Mouse (Mus musculus): ENCODE measurements around the gene Zbtb38. TPM values are rescaled to one million over a fixed set of nuclear protein-coding genes. Genes with fewer than 3 reads are reported as not detected.

Gene Zbtb38
- polyA plus RNA-seq, 1 experiment from 2014 or later, result 34.2 TPM

DNA sequence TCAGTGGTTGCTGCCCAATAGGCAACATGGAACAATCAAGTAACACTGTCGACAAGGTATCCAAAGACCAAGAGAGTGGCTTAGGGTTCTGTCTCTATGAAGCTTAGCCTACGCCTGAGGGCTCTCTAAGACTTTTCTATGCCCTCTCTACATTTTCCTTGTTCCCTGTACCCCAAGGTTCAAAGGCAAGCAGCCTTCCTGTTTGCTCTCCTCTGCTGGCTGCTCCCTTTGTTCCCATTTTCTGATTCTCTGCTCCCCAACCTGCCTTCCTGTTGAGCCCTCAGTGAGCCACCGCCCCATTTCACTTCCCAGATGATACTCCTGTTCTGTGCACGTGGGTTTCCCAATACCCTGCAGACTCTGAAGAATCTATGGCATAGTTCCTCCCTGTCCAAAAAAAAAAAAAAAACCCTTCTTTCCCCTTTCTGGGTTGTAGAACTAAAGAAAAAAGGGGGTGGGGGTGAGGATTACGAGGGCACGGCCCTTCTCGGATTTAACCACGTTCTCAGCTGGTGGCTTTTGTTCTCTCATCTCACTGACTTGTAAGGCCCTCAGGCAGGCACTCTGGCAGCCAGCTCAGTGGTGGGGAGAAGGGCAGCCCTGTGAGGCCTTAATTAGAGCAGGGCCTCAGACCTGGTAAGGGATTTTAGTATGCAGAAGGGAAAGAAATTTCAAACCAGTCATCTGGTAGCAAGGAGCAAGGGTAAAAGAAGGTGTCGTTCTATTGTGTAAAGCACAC lies 26.9 kb downstream of the Zbtb38 start:
- Histone ChIP-seq H3K27ac (replicated peaks in 1 of 2; ENCODE audit: control insufficient read depth in 1 of 2, insufficient read depth in 1 of 2, low read depth in 2 of 2, low read length in 2 of 2) (peak overlapping the region; percentile 14 to 71; a peak in 1 of 4 replicates), H3K9me3 (ENCODE audit: control insufficient read depth, low read length) (no peaks in the 10 kb centered on the region), H3K4me2 (ENCODE audit: low read length) (no peak overlapping the region), H3K9ac (ENCODE audit: low read length) (0 out of 2 replicates have a peak overlapping the region, but pooled peaks have one; percentile 31), H3K4me3 (ENCODE audit: control insufficient read depth in 1 of 2, insufficient read depth in 1 of 2, low read depth in 1 of 2, low read length in 2 of 2) (no peak overlapping the region), H3K4me1 (ENCODE audit: control insufficient read depth in 2 of 2, insufficient read depth in 2 of 2, low read length in 2 of 2) (peaks cover 35 to 49% of the 10 kb centered on the region in 2 experiments), H3K36me3 (ENCODE audit: control insufficient read depth, insufficient read depth, low read length) (0 out of 2 replicates have a peak, but pooled peaks cover 4% of the 10 kb centered on the region), H3K27me3 (ENCODE audit: control insufficient read depth, insufficient read depth, low read length) (no peaks in the 10 kb centered on the region)
- 46% methylated on average over 9 of the region's 9 CpGs for WGBS
- no peak for ATAC-seq (ENCODE audit: insufficient number of reproducible peaks, insufficient read depth, low FRiP score, low read depth)

DNA sequence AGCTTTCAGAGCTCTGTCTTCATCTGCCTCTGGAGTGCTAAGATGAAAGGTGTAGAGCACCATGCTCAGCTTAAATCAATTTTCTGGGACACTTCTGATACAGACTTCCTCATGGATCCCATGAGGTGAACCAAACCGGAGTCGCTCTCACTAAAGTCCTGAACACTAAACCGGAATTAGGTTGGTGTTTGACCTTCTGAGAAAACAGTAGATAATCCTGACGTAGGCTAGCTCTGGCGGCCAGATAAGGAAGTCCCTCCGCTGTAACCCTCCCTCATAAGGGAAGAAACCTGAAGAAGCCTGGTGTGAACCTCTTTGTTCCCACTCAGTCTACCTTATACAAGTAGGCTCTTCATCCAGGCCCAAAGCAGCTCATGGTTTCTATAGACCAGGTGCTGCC lies 29.0 kb downstream of the Zbtb38 start:
- Histone ChIP-seq H3K9me3 (ENCODE audit: control insufficient read depth, low read length) (no peaks in the 10 kb centered on the region), H3K36me3 (ENCODE audit: control insufficient read depth, insufficient read depth, low read length) (0 out of 2 replicates have a peak, but pooled peaks cover 4% of the 10 kb centered on the region), H3K9ac (ENCODE audit: low read length) (no peak overlapping the region), H3K4me2 (ENCODE audit: low read length) (no peak overlapping the region), H3K27me3 (ENCODE audit: control insufficient read depth, insufficient read depth, low read length) (no peaks in the 10 kb centered on the region), H3K4me1 (ENCODE audit: control insufficient read depth in 2 of 2, insufficient read depth in 2 of 2, low read length in 2 of 2) (peaks cover 31 to 56% of the 10 kb centered on the region in 2 experiments), H3K27ac (replicated peaks in 1 of 2; ENCODE audit: control insufficient read depth in 1 of 2, insufficient read depth in 1 of 2, low read depth in 2 of 2, low read length in 2 of 2) (no peak overlapping the region), H3K4me3 (ENCODE audit: control insufficient read depth in 1 of 2, insufficient read depth in 1 of 2, low read depth in 1 of 2, low read length in 2 of 2) (no peak overlapping the region)
- 51% methylated on average over 6 of the region's 6 CpGs for WGBS
- no peak for ATAC-seq (ENCODE audit: insufficient number of reproducible peaks, insufficient read depth, low FRiP score, low read depth)

- Histone ChIP-seq H3K27me3 (ENCODE audit: control insufficient read depth, insufficient read depth, low read length) (no peaks in the 10 kb centered on the region), H3K4me1 (ENCODE audit: control insufficient read depth in 2 of 2, insufficient read depth in 2 of 2, low read length in 2 of 2) (peaks cover 16 to 42% of the 10 kb centered on the region in 2 experiments), H3K27ac (replicated peaks in 1 of 2; ENCODE audit: control insufficient read depth in 1 of 2, insufficient read depth in 1 of 2, low read depth in 2 of 2, low read length in 2 of 2) (peak overlapping the region; percentile 14 to 98; a peak in 3 of 4 replicates), H3K9ac (ENCODE audit: low read length) (0 out of 2 replicates have a peak overlapping the region, but pooled peaks have one; percentile 98), H3K36me3 (ENCODE audit: control insufficient read depth, insufficient read depth, low read length) (peaks cover 24% of the 10 kb centered on the region), H3K9me3 (ENCODE audit: control insufficient read depth, low read length) (no peaks in the 10 kb centered on the region), H3K4me2 (ENCODE audit: low read length) (peak overlapping the region; percentile 72; the same call in 1 of the 2 replicates), H3K4me3 (ENCODE audit: control insufficient read depth in 1 of 2, insufficient read depth in 1 of 2, low read depth in 1 of 2, low read length in 2 of 2) (no peak overlapping the region)
- WGBS, result 57% methylated on average over 8 of the region's 8 CpGs
- ATAC-seq (ENCODE audit: insufficient number of reproducible peaks, insufficient read depth, low FRiP score, low read depth), result no peak
These were observed 31.4 kb downstream of the Zbtb38 start for GRCm38 (mm10) chr9:96721163-96721799.

DNA sequence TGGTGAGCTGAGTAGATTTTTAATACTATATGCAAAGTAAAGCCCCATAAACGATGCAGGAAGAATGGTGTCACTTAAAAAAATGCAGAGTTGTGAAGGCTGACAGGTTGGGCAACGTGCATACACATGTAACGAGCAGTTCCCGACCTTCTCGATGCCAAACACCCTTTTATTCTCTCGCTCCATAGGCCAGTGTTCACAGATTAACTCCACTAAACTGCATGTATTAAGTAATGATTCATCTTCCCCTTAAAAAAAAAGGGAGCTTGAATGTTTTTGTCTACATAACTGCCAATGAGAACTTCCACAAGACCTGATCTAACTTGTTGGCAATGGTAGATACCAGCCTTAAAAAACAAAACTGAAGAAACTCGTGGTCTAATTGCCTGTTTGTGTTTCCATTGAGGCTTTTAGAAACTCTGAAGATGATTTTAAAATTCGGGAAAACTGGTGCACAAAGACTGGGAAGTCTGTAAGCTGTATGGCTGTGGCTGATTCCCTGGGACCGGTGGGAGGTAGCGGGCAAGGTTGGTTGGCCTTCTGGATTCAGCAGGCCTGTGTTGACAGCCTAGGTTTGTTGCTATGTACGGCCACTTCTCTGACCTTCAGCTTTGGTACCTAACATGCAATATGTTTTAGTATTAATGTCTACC lies 32.0 kb downstream of the Zbtb38 start:
- Histone ChIP-seq H3K4me2 (ENCODE audit: low read length) (peak overlapping the region; percentile 72), H3K27me3 (ENCODE audit: control insufficient read depth, insufficient read depth, low read length) (no peaks in the 10 kb centered on the region), H3K9me3 (ENCODE audit: control insufficient read depth, low read length) (no peaks in the 10 kb centered on the region), H3K36me3 (ENCODE audit: control insufficient read depth, insufficient read depth, low read length) (peaks cover 29% of the 10 kb centered on the region), H3K4me3 (ENCODE audit: control insufficient read depth in 1 of 2, insufficient read depth in 1 of 2, low read depth in 1 of 2, low read length in 2 of 2) (peak overlapping the region in 1 of 2 experiments; percentile 86; a peak in 1 of 4 replicates), H3K9ac (ENCODE audit: low read length) (peak overlapping the region; percentile 98), H3K4me1 (ENCODE audit: control insufficient read depth in 2 of 2, insufficient read depth in 2 of 2, low read length in 2 of 2) (peaks cover 13 to 43% of the 10 kb centered on the region in 2 experiments), H3K27ac (replicated peaks in 1 of 2; ENCODE audit: control insufficient read depth in 1 of 2, insufficient read depth in 1 of 2, low read depth in 2 of 2, low read length in 2 of 2) (peak overlapping the region; percentile 84 to 98)
- no peak for ATAC-seq (ENCODE audit: insufficient number of reproducible peaks, insufficient read depth, low FRiP score, low read depth)
- 56% methylated on average over 11 of the region's 11 CpGs for WGBS

DNA sequence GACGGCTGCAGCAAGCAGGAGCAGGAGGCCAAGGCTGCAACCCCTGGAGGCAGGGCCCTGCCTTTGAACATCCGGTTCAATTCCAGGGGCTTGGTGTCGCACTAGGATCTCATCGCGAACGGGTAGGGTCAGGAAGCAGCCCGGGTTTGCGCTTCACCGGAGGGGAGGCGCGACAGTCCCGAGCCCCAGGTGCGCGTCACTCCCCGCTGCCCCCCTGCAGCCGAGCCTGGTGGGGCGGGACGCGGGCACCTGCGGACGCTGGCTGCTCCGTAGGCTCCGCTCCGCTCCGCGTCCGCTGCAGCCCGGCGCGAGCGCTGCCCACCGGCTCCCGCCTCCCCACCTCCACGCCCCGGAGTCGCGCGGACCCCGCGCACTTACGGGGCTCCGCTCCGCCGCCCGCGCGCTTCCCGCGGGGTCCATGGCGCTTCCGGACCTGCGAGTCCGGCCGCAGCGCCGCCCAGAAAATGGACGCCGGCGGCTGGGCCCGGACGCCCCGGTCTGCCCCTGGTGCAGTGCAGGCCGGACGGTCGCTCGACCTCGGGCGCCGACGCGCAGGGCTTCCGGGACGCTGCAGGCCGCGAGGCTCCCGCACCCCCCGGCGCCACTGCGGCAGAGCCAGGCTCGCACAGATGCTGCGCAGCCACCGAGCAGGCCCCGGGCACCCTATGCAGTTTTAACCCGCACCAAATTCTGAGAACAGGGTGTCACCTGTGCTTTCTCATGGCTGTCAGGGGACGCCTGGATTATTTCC lies 33.0 kb downstream of the Zbtb38 start:
- under 1% methylated on average over 85 of the region's 85 CpGs for WGBS
- Histone ChIP-seq H3K4me1 (ENCODE audit: control insufficient read depth in 2 of 2, insufficient read depth in 2 of 2, low read length in 2 of 2) (peaks cover 13 to 50% of the 10 kb centered on the region in 2 experiments), H3K36me3 (ENCODE audit: control insufficient read depth, insufficient read depth, low read length) (peaks cover 36% of the 10 kb centered on the region), H3K27me3 (ENCODE audit: control insufficient read depth, insufficient read depth, low read length) (no peaks in the 10 kb centered on the region), H3K9ac (ENCODE audit: low read length) (peak overlapping the region; percentile 98), H3K9me3 (ENCODE audit: control insufficient read depth, low read length) (no peaks in the 10 kb centered on the region), H3K4me2 (ENCODE audit: low read length) (peak overlapping the region; percentile 72), H3K27ac (replicated peaks in 1 of 2; ENCODE audit: control insufficient read depth in 1 of 2, insufficient read depth in 1 of 2, low read depth in 2 of 2, low read length in 2 of 2) (peak overlapping the region; percentile 84 to 98), H3K4me3 (ENCODE audit: control insufficient read depth in 1 of 2, insufficient read depth in 1 of 2, low read depth in 1 of 2, low read length in 2 of 2) (peak overlapping the region; percentile 66 to 86)
- ATAC-seq (ENCODE audit: insufficient number of reproducible peaks, insufficient read depth, low FRiP score, low read depth), result peak; percentile 79

DNA sequence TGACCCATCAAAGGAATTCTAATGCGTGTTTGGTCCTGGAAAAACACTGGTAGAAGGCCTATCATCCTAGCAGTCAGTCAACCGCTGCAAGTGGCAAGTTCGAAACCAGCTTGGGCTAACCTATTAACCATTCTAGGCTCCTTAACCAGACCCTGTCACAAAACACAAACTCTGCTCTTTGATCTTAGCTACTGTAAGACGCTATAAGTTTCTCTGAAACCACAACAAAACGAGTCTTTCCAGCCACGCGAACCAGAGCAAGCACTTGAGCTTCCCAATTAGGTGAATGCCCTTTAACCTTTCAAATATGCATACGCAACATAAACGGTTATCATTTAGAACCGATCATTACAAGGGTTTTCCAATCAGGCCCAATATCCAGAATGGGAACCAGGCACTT lies 33.7 kb downstream of the Zbtb38 start:
- Histone ChIP-seq H3K4me2 (ENCODE audit: low read length) (peak overlapping the region; percentile 72), H3K27me3 (ENCODE audit: control insufficient read depth, insufficient read depth, low read length) (no peaks in the 10 kb centered on the region), H3K4me1 (ENCODE audit: control insufficient read depth in 2 of 2, insufficient read depth in 2 of 2, low read length in 2 of 2) (peaks cover 16 to 52% of the 10 kb centered on the region in 2 experiments), H3K4me3 (ENCODE audit: control insufficient read depth in 1 of 2, insufficient read depth in 1 of 2, low read depth in 1 of 2, low read length in 2 of 2) (peak overlapping the region; percentile 66 to 86), H3K9me3 (ENCODE audit: control insufficient read depth, low read length) (no peaks in the 10 kb centered on the region), H3K9ac (ENCODE audit: low read length) (peak overlapping the region; percentile 98), H3K36me3 (ENCODE audit: control insufficient read depth, insufficient read depth, low read length) (peaks cover 43% of the 10 kb centered on the region), H3K27ac (replicated peaks in 1 of 2; ENCODE audit: control insufficient read depth in 1 of 2, insufficient read depth in 1 of 2, low read depth in 2 of 2, low read length in 2 of 2) (peak overlapping the region; percentile 84 to 98)
- WGBS, result 52% methylated on average over 10 of the region's 10 CpGs
- no peak for ATAC-seq (ENCODE audit: insufficient number of reproducible peaks, insufficient read depth, low FRiP score, low read depth)

DNA sequence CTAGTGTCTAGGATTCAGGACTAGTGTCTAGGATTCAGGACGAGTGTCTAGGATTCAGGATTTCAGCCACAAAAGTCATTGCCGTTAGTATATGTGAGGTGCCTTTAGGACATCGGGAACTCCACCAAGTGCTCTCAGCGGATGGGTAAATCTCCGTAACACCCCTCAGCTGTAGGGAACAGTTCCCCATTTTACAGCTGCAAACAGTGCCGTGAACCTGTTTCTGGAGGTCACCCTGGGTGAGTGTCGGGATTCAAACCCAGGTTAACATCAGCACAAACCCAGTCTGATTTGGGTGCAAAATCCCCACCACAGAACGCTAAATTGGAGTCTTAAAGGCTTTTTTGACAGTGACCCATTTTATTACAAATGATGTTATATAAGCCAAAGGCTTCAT lies 34.2 kb downstream of the Zbtb38 start:
- Histone ChIP-seq H3K27me3 (ENCODE audit: control insufficient read depth, insufficient read depth, low read length) (no peaks in the 10 kb centered on the region), H3K36me3 (ENCODE audit: control insufficient read depth, insufficient read depth, low read length) (peaks cover 45% of the 10 kb centered on the region), H3K9me3 (ENCODE audit: control insufficient read depth, low read length) (no peaks in the 10 kb centered on the region), H3K4me3 (ENCODE audit: control insufficient read depth in 1 of 2, insufficient read depth in 1 of 2, low read depth in 1 of 2, low read length in 2 of 2) (peak overlapping the region in 1 of 2 experiments; percentile 86; a peak in 1 of 4 replicates), H3K4me2 (ENCODE audit: low read length) (peak overlapping the region; percentile 72), H3K9ac (ENCODE audit: low read length) (peak overlapping the region; percentile 98), H3K27ac (replicated peaks in 1 of 2; ENCODE audit: control insufficient read depth in 1 of 2, insufficient read depth in 1 of 2, low read depth in 2 of 2, low read length in 2 of 2) (no peak overlapping the region), H3K4me1 (ENCODE audit: control insufficient read depth in 2 of 2, insufficient read depth in 2 of 2, low read length in 2 of 2) (peaks cover 15 to 51% of the 10 kb centered on the region in 2 experiments)
- ATAC-seq (ENCODE audit: insufficient number of reproducible peaks, insufficient read depth, low FRiP score, low read depth), result no peak
- 91% methylated on average over 8 of the region's 8 CpGs for WGBS
